Mouse (Mus musculus): ENCODE measurements around the gene Eef1b2.
"Not testable (repeated sequence)": the region's sequence is repeated elsewhere in the genome, so short reads cannot be mapped to it uniquely, and the experiment has no call there.

Gene Eef1b2

DNA sequence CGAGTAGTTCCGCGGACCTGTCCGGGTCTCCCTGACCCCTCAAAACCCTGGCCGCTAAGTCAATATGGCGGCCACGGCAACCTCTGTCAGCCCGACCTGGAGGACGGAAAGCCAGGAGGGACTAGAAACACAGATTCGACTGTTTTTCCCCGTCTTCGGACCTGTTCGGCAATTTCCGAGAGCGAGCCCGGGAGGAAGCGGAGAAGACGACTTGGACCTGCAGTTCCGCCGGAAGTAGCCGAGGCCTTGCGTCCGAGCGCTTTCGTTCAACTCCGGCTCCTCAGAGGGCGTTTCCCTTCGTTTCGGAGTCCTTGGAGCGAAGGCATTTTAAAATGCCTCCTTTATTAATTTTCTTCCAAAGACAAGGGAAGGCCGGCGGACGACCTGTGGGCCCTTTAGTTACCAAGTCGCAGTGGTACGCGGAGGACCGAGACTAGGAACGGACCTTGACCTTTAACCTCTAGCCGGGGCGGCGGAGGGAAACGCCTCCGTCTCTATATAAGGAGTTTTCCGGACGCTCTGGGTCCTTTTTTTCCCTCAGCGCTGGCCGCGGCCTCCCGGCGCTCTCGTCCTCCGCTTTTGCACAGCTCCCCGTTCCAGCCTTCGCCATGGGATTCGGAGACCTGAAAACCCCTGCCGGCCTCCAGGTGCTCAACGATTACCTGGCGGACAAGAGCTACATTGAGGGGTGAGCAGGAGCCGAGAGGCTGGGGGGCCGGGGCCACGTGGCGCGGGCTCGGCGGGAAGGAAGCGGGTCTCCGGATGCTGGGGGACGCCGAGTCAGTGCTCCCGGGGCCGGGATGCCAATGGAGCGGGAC, at the start of gene Eef1b2, which contains the start of gene Ndufs1:
Gene Eef1b2, plus strand, starts transcription at position 222 of the 818 bp plus-strand sequence.
Gene Ndufs1, minus strand, starts transcription at position 230 of the 818 bp plus-strand sequence.
- DNase-seq = peak; percentile 97 to 98

DNA sequence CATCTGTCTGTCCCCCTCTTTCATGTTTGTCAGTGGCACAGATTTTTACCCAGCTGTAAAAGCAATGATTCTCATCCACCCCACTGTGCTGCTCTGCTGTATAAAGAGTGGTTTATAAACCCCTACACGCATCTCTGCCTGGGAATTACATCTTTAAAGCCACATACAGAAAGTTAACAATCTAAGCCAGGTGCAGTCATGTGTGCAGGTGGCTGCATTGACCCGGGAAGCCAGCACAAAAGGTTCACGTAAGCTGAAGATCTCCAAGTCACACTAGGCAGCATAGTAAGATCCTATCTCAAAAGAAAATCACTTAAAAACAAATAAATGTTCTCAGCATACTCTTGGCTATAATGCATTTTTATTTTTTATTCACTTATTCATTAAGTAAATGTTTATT, 47.4 kb upstream of the Eef1b2 start:
- DNase-seq = no peak

DNA sequence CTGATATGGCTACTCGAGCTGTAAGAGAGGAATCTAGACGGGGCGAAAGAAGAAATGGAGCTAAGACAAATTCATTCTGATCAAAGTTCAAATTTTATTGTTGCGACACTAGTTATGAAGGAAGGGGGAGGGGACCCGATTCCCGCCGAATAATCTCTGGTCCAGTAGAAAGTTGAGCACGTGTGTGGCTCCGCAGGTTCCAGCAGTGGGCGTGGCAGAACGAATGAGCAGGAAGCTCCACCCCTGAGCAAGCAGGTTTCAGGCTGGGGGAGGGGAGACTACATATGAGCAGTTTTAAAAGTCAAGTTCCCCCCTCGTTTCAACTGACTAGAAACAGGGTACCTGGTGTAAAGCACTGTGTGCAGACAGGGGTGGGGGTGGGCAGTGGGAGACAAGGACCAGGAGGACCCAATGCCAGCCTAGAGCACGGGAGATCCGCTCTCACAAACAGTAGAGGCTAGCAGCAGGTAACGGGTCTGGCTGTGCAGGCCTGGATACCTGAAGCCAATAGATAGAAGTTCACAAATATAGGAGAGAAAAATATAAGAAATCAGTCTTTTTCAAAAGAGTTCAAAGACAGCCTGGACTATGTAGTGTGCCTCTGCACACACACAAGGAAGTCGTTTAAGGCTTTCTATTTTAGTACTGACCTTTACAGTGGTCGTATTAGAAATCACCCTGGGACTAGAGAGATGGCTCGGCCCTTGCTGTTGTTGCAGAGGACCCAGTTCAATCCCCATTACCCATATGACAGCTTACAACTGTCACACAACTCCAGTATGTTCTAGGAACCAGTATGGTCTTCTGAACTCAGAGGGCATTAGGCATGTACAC, 46.6 kb upstream of the Eef1b2 start:
- DNase-seq = peak; percentile 8 to 29

DNA sequence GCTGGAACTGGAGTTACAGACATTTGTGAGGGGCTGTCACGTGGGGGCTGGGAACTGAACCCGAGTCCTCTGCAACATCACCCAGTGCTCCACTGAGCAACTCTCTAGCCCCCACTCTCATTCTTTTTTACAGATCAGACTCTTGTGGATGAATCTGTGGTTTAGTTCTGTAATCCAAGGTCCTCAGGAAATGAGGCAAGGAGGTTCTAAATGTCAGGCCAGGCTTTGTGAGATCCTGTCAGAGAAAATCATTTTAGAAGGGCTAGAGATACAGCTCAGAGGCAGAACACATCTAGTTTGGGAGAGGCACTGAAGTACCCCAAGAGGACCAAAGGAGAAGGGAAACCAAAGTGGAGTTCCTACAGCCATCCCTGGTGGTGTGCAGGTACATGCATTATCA, 45.7 kb upstream of the Eef1b2 start:
- DNase-seq = no peak

DNA sequence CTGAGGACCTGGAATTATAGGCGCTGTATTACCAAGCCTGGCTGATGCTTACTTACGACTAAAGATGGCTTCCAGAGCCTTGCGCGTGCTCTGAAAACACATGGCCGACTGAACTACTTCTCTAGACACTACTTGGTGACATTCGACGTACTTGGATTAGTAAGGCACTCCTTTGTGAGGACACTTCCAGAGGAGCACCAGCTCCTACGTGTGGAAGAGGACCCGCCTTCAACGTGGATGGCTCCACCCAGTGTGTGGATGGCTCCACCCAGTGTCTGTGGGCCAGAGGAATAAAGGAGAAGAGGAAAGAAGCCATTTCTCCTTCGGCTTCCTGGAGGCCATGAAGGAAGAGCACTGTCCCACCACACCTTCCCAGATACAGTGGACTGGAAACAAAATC, 44.9 kb upstream of the Eef1b2 start:
- no peak for DNase-seq

DNA sequence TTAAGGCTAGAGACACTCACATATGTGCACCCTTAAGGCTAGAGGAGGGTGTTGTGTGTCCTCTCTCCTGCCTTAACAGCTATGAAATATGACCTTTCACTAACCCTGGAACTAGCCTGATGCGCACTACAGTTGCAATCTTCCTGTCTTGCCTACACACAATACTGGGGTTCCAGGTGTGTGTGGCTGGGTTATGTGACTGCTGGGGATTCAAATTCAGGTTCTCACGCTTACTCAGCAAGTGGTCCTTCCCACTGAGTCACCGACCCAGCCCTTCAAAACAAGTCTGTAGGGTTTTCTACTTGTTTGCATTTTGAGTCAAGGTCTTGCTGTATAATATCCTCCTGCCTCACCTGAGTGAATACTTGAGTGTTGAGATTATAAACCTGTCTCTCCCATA, 42.1 kb upstream of the Eef1b2 start:
- no peak for DNase-seq

DNA sequence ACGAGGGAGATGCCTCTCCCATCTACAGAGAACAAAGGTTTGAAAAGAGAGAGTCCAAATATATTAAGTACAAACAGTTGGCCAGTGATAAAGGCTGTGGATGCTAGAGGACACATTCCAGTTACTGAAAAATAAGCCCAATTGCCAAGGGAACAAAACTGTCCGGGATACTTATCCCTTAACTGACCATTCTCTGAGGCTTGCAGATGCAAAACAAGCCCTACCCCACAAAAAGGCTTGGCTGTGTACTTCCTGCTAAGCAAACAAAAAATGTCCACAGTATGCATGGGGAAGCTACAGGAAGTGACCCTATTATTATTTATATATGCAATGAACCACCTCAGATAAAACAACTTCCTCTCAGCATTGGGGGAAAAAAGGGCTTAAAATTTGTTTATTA, 38.7 kb upstream of the Eef1b2 start:
- DNase-seq = no peak

DNA sequence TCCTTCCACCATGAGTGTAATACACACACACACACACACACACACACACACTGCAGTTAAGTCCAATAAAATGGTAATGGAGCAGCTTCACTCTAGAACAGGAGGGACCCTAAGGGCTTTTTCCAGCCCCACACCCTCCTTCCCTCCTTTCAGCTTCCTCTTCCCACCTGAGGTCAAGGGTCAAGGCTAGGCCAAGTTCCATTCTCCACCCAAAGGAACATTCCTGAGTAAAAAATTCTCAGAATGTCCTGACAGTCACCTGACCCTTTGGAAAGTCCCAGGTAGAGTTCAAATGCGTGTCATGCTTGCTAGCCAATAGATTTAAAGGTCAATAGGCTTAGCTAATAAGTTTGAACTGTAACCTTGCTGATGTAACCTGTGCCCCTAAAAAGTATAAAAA, 38.0 kb upstream of the Eef1b2 start:
- DNase-seq = not testable (repeated sequence)

DNA sequence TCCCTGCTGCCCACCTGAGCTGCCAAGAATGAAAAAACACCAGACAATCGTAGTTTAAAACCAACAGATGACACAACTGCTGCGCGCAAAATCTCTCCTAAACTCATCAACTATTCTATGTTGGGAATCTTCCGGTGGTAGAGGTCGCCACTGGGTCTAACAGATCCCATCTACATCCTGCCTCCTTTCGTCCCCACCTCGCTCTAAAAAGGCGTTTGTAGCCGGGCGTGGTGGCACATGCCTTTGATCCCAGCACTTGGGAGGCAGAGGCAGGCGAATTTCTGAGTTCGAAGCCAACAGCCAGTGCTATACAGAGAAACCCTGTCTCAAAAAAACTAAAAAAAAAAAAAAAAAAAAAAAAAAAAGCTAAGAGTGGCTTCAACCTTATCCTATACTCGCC, 36.4 kb upstream of the Eef1b2 start:
- no peak for DNase-seq

DNA sequence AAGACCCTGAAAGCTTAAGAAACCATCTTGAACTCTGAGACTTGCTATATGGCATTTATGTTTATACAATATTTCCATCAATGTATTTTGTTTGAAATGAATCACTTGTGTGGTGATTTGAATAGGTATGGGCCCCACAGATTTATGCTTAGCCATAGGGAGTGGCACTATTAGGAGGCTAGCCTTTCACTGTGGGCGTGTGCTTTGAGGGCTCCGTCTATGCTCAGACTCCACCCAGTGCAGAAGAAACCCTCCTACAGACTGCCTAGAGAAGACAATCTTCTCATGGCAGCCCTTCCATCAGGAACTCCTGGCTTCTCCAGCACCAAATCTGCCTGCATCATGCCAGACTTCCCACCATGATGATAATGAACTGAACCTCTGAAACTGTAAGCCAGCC, 8.0 kb upstream of the Eef1b2 start:
- DNase-seq = no peak

DNA sequence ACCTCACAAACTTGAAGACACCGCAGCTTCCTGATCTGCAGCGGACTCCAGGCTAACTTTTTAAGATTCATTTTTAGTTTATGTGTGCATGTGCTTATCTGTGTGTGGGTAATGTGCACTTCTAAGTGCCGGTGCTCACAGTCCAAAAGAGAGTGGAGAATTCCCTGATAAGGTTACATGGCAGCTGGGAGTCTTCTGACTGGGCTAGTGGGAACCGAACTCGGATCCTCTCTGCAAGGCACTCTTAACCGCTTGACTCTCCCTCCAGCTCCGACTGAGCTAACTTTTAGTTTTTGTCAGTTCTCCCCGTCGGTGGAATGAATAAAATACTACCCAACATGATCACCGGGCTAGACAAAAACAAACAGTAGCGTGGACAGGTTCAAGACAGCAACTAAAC, 772 bp upstream of the Eef1b2 start:
- DNase-seq = no peak

DNA sequence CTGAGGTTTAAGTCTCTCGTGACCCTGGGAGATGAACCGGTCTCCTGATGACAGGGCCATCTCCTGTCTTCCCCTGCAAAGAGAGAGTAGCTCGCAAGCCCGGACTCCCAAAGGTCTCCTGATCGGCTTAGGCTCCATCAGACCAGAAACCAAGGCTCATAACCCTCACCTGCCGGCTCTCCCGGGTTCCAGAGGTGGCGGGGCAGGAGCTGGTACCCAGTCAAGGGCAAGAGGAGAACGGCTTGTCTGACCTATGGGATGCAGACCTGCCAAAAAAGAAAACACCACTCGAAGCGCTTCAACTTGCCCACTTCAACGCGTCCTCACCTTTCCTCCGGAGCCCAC, 394 bp upstream of the Eef1b2 start:
- no peak for DNase-seq

DNA sequence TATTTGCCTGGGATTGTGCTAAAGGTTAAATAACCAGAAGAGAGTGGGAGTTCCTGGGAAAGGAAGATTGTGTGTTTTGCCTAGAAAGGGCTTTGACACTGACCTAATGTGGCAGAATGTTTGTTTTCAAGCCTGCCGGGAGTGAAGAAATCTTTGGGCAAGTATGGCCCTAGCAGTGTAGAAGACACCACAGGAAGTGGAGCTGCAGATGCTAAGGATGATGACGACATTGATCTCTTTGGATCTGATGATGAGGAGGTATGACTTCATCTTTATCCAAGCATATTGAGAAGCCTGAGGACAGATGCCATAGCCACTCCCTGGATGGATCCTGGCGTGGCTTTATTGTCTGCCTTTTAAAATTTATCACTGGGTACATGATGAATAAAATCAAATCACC, 1.7 kb downstream of the Eef1b2 start:
- no peak for DNase-seq

DNA sequence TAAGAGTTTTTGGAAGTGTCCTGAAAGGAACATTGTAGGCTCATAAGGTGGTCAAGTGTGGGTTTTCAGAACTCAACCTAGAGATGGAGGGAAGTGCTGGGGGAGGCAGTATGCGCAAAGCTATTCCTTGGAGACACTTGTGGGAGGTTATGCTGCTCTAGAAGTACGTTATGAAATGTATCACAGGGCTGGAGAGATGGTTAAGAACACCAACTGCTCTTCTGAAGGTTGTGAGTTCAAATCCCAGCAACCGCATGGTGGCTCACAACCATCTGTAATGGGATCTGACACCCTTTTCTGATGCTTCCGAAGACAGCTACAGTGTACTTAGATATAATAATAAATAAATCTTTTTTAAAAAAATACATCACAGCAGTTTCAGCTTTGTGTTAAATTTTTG, 3.5 kb downstream of the Eef1b2 start:
- no peak for DNase-seq

DNA sequence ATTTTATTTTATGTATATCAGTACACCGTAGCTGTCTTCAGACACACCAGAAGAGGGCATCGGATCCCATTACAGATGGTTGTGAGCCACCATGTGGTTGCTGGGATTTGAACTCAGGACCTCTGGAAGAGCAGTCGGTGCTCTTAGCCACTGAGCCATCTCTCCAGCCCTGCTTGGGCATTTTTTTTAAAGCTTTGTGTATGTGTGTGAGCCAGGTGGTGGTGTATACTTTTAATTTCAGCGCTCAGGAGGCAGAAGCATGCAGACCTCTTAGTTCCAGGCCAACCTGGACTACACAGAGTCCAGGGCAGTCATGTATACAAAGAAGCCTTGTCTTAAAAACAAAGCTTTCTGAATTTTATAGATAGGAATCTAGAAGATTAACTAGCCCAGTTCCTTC, 4.0 kb downstream of the Eef1b2 start:
- not testable (repeated sequence) for DNase-seq

DNA sequence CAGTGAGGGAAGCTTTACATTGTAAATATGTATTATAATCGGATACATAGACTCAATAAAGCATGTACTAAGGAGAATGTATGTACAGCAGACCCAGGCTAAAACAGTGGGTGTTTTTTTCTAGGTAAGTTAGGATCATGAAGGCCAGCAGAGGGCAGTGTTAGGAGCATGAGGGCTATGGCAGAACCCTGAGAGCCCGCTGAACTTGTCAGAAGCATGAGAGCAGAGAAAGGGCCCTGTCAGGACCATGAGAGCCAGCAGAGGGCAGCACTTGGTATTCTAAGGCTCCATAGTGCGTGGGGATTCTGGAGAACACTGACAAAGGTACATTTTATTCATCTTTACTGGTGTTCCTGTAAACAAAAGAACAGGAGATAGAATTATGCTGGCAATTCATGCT, 4.4 kb downstream of the Eef1b2 start:
- DNase-seq = peak; percentile 90 to 91

DNA sequence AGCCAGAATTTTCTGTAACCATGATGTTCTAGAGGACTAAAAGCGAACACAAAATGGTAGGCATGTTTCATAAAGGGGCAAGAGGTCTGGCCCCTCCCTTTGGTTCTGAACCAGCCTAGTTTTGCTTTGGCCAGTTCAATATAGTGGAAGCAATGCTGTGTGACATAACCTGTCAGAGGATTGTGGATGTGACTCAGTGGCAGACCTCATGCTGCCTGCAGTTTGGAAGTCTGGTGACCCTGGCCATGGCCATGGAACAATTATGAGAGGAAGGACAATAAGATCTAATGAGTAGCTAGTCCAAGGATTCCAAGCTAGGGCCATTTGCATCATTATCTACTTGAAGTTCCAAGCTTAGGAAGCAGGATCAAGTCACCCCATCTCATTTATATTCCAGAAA, 4.9 kb downstream of the Eef1b2 start:
- DNase-seq = no peak

DNA sequence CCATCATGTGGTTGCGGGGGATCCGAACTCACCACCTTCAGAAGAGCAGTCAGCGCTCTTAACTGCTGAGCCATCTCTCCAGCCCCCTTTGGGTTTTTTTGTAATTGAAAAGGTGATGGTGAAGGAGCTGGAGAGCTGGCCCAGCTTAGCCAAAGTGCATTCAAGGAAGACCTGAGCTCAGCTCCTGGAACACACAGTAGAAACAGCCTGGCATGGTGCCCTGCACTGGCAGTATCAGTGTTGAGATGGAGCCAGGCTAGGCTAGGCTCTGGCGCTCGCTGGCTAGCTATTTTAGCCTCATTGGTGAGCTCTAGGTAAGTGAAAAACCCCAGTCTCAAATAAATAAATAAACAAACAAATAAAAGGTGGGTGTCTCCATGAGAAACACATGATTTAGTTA, 5.6 kb downstream of the Eef1b2 start:
- no peak for DNase-seq

DNA sequence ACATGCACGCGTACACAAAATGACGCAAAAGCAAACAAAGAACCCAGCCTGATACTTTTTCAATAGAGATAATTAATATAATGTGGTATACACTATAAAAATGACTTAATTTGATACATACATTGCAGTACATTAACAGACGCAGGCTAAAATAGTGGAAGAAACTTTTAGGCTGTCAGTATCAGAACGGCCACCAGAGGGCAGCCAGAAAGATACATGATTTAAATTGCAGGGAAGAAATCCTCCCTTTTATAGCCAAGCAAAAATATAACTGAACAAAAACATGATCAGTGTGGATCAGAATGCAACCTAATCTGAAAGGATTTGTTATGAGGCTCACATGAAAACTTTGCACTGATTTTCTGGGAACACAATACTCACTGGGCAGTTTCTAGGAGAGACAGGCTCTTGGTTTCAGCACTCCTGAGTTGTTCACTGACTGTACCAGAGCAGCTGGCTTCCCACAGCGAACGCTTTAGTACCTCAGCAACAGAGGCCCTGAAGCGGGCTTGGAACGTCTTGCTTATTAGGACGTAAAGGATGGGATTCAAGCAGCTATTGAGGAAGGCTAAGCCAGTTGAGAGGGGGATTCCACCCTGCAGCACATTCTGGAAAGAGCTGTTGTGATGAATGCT, 6.1 kb downstream of the Eef1b2 start:
- peak; percentile 21 to 41 for DNase-seq

DNA sequence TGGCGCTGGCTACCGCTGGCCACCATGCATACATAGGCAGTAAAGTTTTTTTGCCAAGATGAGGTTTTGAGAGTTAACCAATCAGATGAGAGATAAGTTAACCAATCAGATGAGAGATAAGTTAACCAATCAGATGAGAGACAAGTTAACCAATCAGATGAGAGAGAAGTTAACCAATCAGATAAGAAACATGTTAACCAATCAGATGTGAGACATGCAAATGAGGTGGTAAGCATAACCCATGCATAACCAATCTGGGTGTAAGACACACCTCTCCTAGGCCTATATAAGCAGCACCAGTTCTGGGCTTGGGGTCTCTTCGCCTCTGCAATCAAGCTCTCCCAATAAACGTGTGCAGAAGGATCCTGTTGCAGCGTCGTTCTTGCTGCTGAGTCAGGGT, 8.8 kb downstream of the Eef1b2 start:
- DNase-seq = not testable (repeated sequence)

DNA sequence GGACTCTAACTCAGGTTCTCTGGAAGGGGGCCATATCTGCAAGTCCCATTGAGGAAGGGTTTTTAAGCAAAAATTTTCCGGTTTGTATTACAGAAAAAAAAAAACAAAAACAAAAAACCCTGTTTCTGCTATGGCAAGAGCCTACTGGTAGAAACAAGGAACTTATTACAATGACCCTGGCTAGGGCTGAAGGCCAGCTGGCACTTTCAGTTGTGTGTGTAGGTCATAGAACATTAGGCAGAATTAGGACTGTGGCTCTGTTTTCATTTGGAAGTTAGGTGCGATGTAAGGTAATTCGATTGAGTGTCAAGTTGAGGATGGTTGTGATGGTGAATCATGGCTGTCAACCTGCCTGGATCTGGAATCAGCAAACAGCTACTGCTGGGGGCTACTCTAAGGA, 11.9 kb downstream of the Eef1b2 start:
- no peak for DNase-seq

DNA sequence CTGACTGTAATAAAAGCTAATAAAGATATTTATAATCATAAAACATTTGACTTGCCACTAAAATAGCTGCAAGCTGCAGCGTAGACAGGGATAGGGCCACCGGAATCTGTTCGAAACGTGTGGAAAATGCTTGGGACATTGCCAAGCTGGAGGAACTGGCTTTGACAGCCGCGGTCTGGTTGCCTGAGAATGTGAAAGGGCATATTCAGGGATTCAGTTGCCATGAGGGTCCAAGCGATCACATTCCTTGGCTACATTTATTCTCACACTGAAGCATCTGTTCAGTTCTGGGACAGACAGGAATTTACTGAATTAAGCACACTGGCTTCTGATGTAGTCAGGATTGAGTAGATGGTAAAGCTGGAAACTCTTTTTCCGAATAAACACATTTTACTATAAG, 14.2 kb downstream of the Eef1b2 start:
- no peak for DNase-seq

DNA sequence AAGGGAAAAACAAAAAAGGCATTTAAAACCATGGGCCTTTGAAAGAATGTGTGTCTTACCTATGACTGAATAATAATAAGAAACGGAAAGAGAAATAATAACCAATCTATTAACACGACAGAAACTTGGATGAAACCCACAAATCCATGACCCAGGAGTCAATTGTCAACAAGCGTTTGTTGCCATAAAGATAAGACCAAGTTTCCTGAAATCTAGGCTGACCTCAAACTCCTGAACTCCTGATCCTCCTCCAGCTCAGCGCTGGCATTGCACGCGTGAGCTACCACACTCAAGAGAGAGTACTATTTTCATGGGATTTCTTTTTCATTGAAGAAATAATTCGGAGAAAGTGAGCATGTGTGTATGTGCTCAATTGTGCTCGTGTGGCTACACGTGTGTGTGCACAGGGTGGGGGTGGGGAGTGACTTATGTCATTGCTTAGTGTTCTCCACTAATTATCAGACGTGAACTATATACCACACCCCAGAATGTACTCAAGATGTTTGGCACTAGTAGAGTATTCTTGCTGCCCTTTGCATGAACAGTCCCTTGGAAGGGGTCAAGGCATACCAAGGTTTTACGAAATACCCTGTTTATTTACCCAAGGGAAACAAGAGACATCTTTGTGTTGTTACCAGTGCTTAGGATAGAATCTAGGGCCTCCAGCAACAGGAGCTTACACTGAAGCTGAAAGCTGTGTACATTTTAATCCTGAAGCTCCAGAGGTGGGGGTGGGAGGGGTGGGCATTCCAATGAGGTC, 15.9 kb downstream of the Eef1b2 start:
- DNase-seq = no peak
